Mouse (Mus musculus): Measurements from ENCODE around the gene Pigu. TPM values are rescaled to one million over a fixed set of nuclear protein-coding genes. Genes with fewer than 3 reads are reported as not detected.

The Pigu gene
- polyA plus RNA-seq, 1 experiment from 2014 or later = 15.3 TPM

DNA sequence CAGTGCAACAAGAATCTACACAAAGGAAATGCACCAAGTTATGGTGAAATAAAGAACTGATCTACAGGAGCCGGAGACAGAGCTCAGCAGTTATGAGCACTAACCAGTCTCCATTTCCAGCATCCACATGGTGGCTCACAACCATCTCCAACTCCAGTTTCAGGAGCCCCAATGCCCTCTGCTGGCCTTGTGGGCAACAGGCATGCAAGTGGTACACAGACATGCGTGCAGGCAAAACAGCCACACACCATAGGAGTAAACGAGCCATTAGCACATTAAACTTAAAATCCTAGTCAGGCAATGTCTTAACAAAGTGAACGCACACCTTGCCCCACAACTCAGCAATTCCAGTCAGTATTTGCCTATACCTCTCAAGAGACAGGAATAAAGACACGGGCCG lies 85.3 kb downstream of the Pigu start:
- Histone ChIP-seq H3K27me3 (ENCODE audit: insufficient read depth, low read length) (no peaks in the 10 kb centered on the region), H3K4me2 (ENCODE audit: low read depth, low read length) (no peak overlapping the region), H3K9me3 (ENCODE audit: low read length) (no peaks in the 10 kb centered on the region), H3K9ac (replicated peaks) (no peak overlapping the region), H3K4me3 (ENCODE audit: low read depth, low read length) (no peak overlapping the region), H3K4me1 (ENCODE audit: insufficient read depth) (peaks cover 2% of the 10 kb centered on the region), H3K36me3 (replicated peaks; ENCODE audit: insufficient read depth, low read length) (no peaks in the 10 kb centered on the region), H3K27ac (ENCODE audit: low read depth) (no peak overlapping the region)
- 87% methylated on average over 6 of the region's 6 CpGs for WGBS (ENCODE audit: insufficient replicate concordance)
- no peak for TF ChIP-seq EP300 (IDR thresholded peaks at IDR 0.05; ENCODE audit: low read depth)
- peak; percentile 58 for TF ChIP-seq CTCF (IDR thresholded peaks at IDR 0.05; ENCODE audit: low read depth)
- ATAC-seq = no peak
- DNase-seq = no peak

DNA sequence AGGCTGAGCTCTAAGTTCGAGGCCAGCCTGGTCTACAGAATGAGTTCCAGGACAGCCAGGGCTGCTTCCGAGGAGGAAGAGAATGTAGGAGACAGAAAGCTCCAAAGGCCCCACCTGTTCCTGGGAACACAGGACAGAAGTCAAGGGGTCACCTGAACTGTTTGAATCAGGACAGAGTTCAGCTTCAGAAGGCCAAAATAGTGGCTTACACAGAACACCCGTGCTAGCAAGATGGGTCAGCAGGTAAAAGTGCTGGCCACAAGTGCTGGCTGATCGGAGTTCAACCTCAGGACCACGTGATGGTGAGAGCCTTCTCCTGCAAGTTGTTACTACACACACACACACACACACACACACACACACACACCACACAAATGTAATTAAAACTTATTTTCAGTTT lies 90.3 kb downstream of the Pigu start:
- no peaks in the 10 kb centered on the region; the same call in 1 of the 2 replicates for H3K4me1 ChIP-seq (ENCODE audit: insufficient read depth)
- no peak overlapping the region for H3K9ac ChIP-seq (replicated peaks)
- ATAC-seq (peak; percentile 64; the same call in 1 of the 2 replicates), DNase-seq (no peak)
- no peaks in the 10 kb centered on the region for H3K27me3 ChIP-seq (ENCODE audit: insufficient read depth, low read length)
- H3K4me3 ChIP-seq (ENCODE audit: low read depth, low read length) = no peak overlapping the region
- no peak overlapping the region for H3K4me2 ChIP-seq (ENCODE audit: low read depth, low read length)
- TF ChIP-seq EP300 (IDR thresholded peaks at IDR 0.05; ENCODE audit: low read depth) = no peak
- no peak for TF ChIP-seq CTCF (IDR thresholded peaks at IDR 0.05; ENCODE audit: low read depth)
- no peaks in the 10 kb centered on the region for H3K9me3 ChIP-seq (ENCODE audit: low read length)
- H3K27ac ChIP-seq (ENCODE audit: low read depth) = peak overlapping the region; percentile 23; the same call in 1 of the 2 replicates
- H3K36me3 ChIP-seq (replicated peaks; ENCODE audit: insufficient read depth, low read length) = no peaks in the 10 kb centered on the region
- 64% methylated on average over 5 of the region's 5 CpGs for WGBS (ENCODE audit: insufficient replicate concordance)

DNA sequence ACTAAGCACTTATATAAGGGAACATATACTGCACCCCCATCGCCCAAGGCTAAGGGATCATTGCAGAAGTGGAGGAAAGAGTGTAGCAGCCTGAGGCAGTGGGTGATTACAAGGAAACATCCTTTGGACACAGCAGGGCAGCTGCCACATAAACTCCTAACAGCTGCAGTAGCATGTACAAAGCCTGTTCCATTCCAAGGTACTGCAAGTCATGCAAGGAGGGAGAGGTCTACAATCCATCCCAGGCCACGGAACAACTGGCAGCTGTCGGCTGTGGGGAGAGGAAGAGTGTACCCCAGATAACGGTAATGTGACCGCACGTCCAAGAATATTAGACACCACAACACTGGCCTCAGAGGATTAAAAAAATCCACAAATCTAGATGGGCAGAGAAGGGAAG lies 91.7 kb downstream of the Pigu start:
- no peak overlapping the region for H3K4me3 ChIP-seq (ENCODE audit: low read depth, low read length)
- no peak overlapping the region for H3K27ac ChIP-seq (ENCODE audit: low read depth)
- no peak for ATAC-seq
- H3K27me3 ChIP-seq (ENCODE audit: insufficient read depth, low read length) = no peaks in the 10 kb centered on the region
- WGBS (ENCODE audit: insufficient replicate concordance) = 74% methylated on average over 6 of the region's 6 CpGs
- no peak overlapping the region for H3K9ac ChIP-seq (replicated peaks)
- no peaks in the 10 kb centered on the region for H3K9me3 ChIP-seq (ENCODE audit: low read length)
- H3K36me3 ChIP-seq (replicated peaks; ENCODE audit: insufficient read depth, low read length) = no peaks in the 10 kb centered on the region
- no peaks in the 10 kb centered on the region; the same call in 1 of the 2 replicates for H3K4me1 ChIP-seq (ENCODE audit: insufficient read depth)
- no peak for DNase-seq
- TF ChIP-seq CTCF (IDR thresholded peaks at IDR 0.05; ENCODE audit: low read depth) = no peak
- TF ChIP-seq EP300 (IDR thresholded peaks at IDR 0.05; ENCODE audit: low read depth) = no peak
- no peak overlapping the region for H3K4me2 ChIP-seq (ENCODE audit: low read depth, low read length)

DNA sequence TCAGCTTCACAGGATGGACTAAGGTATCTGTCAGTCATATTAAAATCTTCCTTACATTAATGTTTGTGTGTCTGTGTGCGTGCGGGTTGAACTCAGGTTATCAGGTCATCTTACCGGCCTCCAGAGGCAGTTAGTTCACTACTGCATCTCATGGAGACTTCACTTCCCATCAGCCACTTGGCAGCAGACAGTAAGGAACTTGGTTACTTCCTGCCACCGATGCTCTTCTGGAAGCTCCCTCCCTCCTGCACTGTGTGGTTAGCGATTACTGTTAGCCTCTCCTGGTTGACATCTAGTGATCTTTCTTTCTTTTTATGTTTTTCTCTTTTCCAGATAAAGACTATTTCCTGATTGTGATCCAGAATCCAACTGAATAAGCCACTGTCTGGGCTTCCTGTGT lies 107.6 kb downstream of the Pigu start:
- no peaks in the 10 kb centered on the region for H3K27me3 ChIP-seq (ENCODE audit: insufficient read depth, low read length)
- ATAC-seq = no peak
- no peak overlapping the region for H3K4me3 ChIP-seq (ENCODE audit: low read depth, low read length)
- peaks cover 54% of the 10 kb centered on the region for H3K36me3 ChIP-seq (replicated peaks; ENCODE audit: insufficient read depth, low read length)
- DNase-seq = no peak
- no peaks in the 10 kb centered on the region for H3K4me1 ChIP-seq (ENCODE audit: insufficient read depth)
- no peak for TF ChIP-seq CTCF (IDR thresholded peaks at IDR 0.05; ENCODE audit: low read depth)
- no peak for TF ChIP-seq EP300 (IDR thresholded peaks at IDR 0.05; ENCODE audit: low read depth)
- H3K4me2 ChIP-seq (ENCODE audit: low read depth, low read length) = no peak overlapping the region
- no peak overlapping the region for H3K27ac ChIP-seq (ENCODE audit: low read depth)
- WGBS (ENCODE audit: insufficient replicate concordance) = 66% methylated on average over 5 of the region's 5 CpGs
- H3K9me3 ChIP-seq (ENCODE audit: low read length) = no peaks in the 10 kb centered on the region
- H3K9ac ChIP-seq (replicated peaks) = no peak overlapping the region

DNA sequence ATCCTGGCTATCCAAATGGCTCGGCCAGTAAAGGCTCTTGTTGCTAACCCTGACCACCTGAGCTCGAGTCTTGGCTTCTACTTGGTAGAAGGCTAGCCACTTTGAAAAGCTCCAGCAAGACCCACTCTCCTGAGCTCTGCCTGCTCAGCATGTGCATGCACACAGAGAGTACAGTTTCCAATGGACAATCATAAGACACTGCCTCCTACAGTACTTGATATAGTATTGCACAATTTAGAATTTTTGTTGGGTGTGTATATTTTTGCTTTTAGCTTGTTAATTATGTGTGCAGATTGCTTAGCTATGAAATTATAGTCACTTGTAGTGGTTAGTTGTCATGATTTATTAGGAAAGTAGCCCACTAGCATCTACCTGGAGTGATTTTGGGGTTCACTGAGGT lies 108.5 kb downstream of the Pigu start:
- Histone ChIP-seq H3K4me2 (ENCODE audit: low read depth, low read length) (no peak overlapping the region), H3K4me3 (ENCODE audit: low read depth, low read length) (no peak overlapping the region), H3K27me3 (ENCODE audit: insufficient read depth, low read length) (no peaks in the 10 kb centered on the region), H3K9me3 (ENCODE audit: low read length) (no peaks in the 10 kb centered on the region), H3K27ac (ENCODE audit: low read depth) (no peak overlapping the region), H3K9ac (replicated peaks) (no peak overlapping the region), H3K4me1 (ENCODE audit: insufficient read depth) (no peaks in the 10 kb centered on the region), H3K36me3 (replicated peaks; ENCODE audit: insufficient read depth, low read length) (peaks cover 58% of the 10 kb centered on the region)
- ATAC-seq (no peak), DNase-seq (no peak)
- 79% methylated on average over 2 of the region's 2 CpGs for whole genome bisulfite sequencing (ENCODE audit: insufficient replicate concordance)
- TF ChIP-seq EP300 (IDR thresholded peaks at IDR 0.05; ENCODE audit: low read depth) (no peak), CTCF (IDR thresholded peaks at IDR 0.05; ENCODE audit: low read depth) (peak; percentile 39)

DNA sequence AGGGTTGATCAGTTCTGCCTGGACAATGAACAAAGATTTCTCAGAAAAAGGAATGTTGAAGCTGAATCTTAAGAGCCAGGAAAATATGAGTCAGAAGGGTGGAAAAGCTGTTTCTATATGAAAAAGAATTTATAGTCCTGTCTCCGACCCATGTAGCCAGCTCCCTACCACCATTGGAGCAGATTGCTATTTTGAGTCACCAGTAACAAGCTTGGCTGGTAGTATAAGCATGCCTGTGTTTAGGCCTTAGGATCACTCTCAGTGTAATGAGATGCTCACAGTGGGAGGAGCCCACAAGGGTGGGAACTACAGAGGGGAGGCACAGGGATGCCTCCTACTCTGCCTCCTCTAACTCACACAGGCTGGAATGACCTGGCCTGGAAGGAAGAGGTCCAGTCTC lies 109.0 kb downstream of the Pigu start:
- peaks cover 59% of the 10 kb centered on the region for H3K36me3 ChIP-seq (replicated peaks; ENCODE audit: insufficient read depth, low read length)
- no peak overlapping the region for H3K4me3 ChIP-seq (ENCODE audit: low read depth, low read length)
- ATAC-seq (no peak), DNase-seq (no peak)
- no peak overlapping the region for H3K4me2 ChIP-seq (ENCODE audit: low read depth, low read length)
- TF ChIP-seq EP300 (IDR thresholded peaks at IDR 0.05; ENCODE audit: low read depth) (no peak), CTCF (IDR thresholded peaks at IDR 0.05; ENCODE audit: low read depth) (no peak)
- WGBS (ENCODE audit: insufficient replicate concordance) = 90% methylated on average over 1 of the region's 1 CpGs
- H3K27me3 ChIP-seq (ENCODE audit: insufficient read depth, low read length) = no peaks in the 10 kb centered on the region
- no peak overlapping the region for H3K27ac ChIP-seq (ENCODE audit: low read depth)
- H3K4me1 ChIP-seq (ENCODE audit: insufficient read depth) = no peaks in the 10 kb centered on the region
- H3K9me3 ChIP-seq (ENCODE audit: low read length) = no peaks in the 10 kb centered on the region
- H3K9ac ChIP-seq (replicated peaks) = no peak overlapping the region

DNA sequence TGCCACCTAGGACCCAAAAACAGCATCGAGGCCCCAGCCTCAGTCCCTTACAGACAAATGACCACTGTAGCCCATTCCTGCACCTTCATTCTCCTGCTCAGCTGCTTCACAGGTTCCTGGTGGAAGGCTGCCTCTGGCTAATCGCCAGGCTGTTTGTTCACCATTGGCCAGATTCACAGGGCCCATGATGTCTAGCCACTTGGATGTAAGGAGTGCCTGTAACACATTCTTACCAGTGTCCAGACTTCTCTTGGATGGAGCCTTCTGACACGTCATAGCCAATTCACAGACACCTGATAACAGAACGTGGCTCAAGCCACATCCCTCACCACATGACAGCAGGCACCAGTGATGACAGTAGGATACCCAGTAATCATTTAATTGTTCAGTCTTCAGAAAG lies 111.0 kb downstream of the Pigu start:
- Histone ChIP-seq H3K27me3 (ENCODE audit: insufficient read depth, low read length) (no peaks in the 10 kb centered on the region), H3K27ac (ENCODE audit: low read depth) (no peak overlapping the region), H3K4me3 (ENCODE audit: low read depth, low read length) (no peak overlapping the region), H3K4me2 (ENCODE audit: low read depth, low read length) (no peak overlapping the region), H3K4me1 (ENCODE audit: insufficient read depth) (0 out of 2 replicates have a peak, but pooled peaks cover 2% of the 10 kb centered on the region), H3K9ac (replicated peaks) (no peak overlapping the region), H3K9me3 (ENCODE audit: low read length) (no peaks in the 10 kb centered on the region), H3K36me3 (replicated peaks; ENCODE audit: insufficient read depth, low read length) (peaks cover 59% of the 10 kb centered on the region)
- ATAC-seq = no peak
- TF ChIP-seq EP300 (IDR thresholded peaks at IDR 0.05; ENCODE audit: low read depth) = no peak
- no peak for TF ChIP-seq CTCF (IDR thresholded peaks at IDR 0.05; ENCODE audit: low read depth)
- WGBS (ENCODE audit: insufficient replicate concordance) = 77% methylated on average over 4 of the region's 4 CpGs
- no peak for DNase-seq

Measured in liver, postnatal 0 days (tissue).